Mouse (Mus musculus) skeletal muscle tissue, adult 2 months (tissue): ENCODE results near the gene Nars2.

Source experiments
- DNase-seq: peaks from one replicate; pipeline ENCODE4 v3.0.0-alpha.2; 2012; ENCODE audit warnings: low read depth, low spot score

The Nars2 gene

GRCm38 (mm10) chr7:97072061-97072460 is 120.8 kb downstream of the Nars2 start:
- DNase-seq: no peak

- no peak for DNase-seq
Observed at GRCm38 (mm10) chr7:97074974-97075373, 123.7 kb downstream of the Nars2 start.

GRCm38 (mm10) chr7:97076977-97077376 is 125.7 kb downstream of the Nars2 start:
- no peak for DNase-seq

- DNase-seq: no peak
Observed at GRCm38 (mm10) chr7:97078685-97079084, 127.4 kb downstream of the Nars2 start.

GRCm38 (mm10) chr7:97079145-97079544 is 127.8 kb downstream of the Nars2 start:
- DNase-seq: peak; percentile 24

- DNase-seq: no peak
Observed at GRCm38 (mm10) chr7:97079651-97080365, 128.5 kb downstream of the Nars2 start.

GRCm38 (mm10) chr7:97080621-97081241 is 129.4 kb downstream of the Nars2 start:
- no peak for DNase-seq

GRCm38 (mm10) chr7:97081242-97081958 is 130.1 kb downstream of the Nars2 start, which contains the start of gene Gab2:
Gab2 (plus strand) TSS chr7:97081586.
- DNase-seq: peak; percentile 50

- no peak for DNase-seq
Observed at GRCm38 (mm10) chr7:97081959-97082218, 130.6 kb downstream of the Nars2 start.

GRCm38 (mm10) chr7:97082219-97083101 is 131.2 kb downstream of the Nars2 start:
- peak; percentile 75 for DNase-seq

GRCm38 (mm10) chr7:97083579-97083978 is 132.3 kb downstream of the Nars2 start:
- DNase-seq: no peak

GRCm38 (mm10) chr7:97084181-97084580 is 132.9 kb downstream of the Nars2 start:
- no peak for DNase-seq

- DNase-seq: no peak
Observed at GRCm38 (mm10) chr7:97085291-97085690, 134.0 kb downstream of the Nars2 start.

GRCm38 (mm10) chr7:97094241-97094640 is 142.9 kb downstream of the Nars2 start:
- DNase-seq: no peak

GRCm38 (mm10) chr7:97108119-97108518 is 156.8 kb downstream of the Nars2 start:
- no peak for DNase-seq
